Mouse (Mus musculus): ENCODE results near the gene Lypd1.
A peak's percentile ranks its signal among the peaks of the same experiment; 100 is the strongest.

Gene Lypd1

GRCm38 (mm10) chr1:125912601-125913600 lies at the start of gene Lypd1:
Gene Lypd1 (minus strand): TSS chr1:125913101.
- peak; percentile 7 for DNase-seq (ENCODE audit: low read depth, low spot score)

GRCm38 (mm10) chr1:125951026-125951425 lies 38.1 kb upstream of the Lypd1 start:
- no peak for DNase-seq (ENCODE audit: low read depth, low spot score)

DNA sequence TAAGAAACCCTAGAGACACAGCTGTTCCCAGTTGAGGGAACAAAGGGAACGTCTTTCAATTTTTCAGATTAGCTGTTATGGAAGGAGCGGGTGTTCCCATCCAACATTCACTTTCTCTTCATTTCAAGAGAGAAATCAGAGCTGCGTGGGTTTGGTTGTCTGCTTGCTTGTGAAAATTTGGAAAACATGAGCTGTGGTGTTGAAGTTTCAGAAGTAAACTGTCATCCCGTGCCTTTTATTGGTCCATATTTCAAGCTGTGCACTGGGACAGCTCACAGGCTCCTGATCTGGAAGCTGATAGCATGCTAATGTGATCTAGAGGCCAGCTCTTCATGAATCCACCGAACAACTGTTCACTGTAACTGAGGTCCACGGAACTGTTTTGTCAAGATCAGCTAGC lies 36.2 kb upstream of the Lypd1 start:
- no peak for DNase-seq (ENCODE audit: low read depth, low spot score)

- DNase-seq (ENCODE audit: low read depth, low spot score) = no peak
Observed at GRCm38 (mm10) chr1:125945136-125945535, 32.2 kb upstream of the Lypd1 start.

DNA sequence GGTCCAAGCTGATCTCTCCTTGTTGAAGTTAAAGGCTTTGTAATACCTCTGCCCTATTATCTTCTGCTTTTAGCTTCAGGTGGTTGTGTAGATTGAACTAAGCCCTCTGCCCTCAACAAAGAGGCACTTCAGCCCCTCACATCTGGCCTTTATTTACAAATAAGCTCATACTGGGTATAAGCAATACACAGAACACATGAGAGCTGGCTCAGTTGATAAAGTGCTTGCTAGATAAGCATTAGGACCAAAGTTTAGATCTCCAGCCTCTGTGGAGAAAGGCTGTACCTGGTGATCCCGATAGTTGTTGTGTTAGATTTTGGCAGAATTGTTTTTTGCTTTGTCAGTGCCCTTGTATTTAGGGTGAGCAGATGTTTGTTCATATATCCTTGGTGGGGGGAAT lies 30.4 kb upstream of the Lypd1 start:
- DNase-seq (ENCODE audit: low read depth, low spot score) = no peak

DNA sequence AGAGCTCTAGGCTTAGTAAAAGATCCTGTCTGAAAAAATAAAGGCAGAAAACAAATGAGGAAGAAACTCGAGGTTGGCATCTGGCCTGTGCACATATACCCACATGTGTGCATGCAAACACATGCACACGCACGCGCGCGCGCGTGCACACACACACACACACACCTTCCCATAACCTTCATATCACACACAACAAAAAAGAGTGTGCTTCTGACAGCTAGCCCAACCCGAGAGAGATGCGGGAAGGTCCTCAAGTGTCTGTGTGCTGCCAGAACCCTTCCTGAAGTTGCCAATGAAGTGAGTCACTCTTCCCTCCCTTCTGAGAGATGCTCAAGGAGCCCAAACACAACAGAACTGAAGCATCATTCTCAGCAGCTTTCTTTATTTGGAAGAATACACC lies 12.6 kb upstream of the Lypd1 start:
- no peak for DNase-seq (ENCODE audit: low read depth, low spot score)

GRCm38 (mm10) chr1:125923062-125923461 lies 10.2 kb upstream of the Lypd1 start:
- DNase-seq (ENCODE audit: low read depth, low spot score) = no peak

- no peak for DNase-seq (ENCODE audit: low read depth, low spot score)
Observed at GRCm38 (mm10) chr1:125920696-125921095, 7.8 kb upstream of the Lypd1 start.

- DNase-seq (ENCODE audit: low read depth, low spot score) = peak; percentile 89
Observed at GRCm38 (mm10) chr1:125911901-125912445, 928 bp downstream of the Lypd1 start.

- peak; percentile 71 for DNase-seq (ENCODE audit: low read depth, low spot score)
Observed at GRCm38 (mm10) chr1:125911337-125911900, 1.5 kb downstream of the Lypd1 start.

DNA sequence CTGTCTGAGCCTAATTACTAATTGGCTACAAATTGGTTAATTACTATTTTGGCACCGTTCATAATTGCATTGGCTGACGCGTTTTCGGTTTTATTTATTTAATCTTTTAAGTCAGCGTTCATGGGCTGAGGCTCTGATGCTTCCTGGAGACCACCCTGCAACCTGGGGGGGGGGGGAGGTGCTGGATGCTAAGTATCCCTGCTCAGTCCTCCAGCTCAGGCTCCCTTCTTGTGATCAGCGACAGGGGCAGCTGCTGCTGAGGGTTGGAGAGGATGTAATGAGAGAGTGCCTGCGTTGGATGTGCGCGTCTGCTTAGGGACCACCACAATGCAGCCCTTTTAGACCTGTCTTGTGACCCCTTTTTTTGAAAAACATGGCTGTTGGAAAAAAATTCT lies 2.0 kb downstream of the Lypd1 start:
- no peak for DNase-seq (ENCODE audit: low read depth, low spot score)

DNA sequence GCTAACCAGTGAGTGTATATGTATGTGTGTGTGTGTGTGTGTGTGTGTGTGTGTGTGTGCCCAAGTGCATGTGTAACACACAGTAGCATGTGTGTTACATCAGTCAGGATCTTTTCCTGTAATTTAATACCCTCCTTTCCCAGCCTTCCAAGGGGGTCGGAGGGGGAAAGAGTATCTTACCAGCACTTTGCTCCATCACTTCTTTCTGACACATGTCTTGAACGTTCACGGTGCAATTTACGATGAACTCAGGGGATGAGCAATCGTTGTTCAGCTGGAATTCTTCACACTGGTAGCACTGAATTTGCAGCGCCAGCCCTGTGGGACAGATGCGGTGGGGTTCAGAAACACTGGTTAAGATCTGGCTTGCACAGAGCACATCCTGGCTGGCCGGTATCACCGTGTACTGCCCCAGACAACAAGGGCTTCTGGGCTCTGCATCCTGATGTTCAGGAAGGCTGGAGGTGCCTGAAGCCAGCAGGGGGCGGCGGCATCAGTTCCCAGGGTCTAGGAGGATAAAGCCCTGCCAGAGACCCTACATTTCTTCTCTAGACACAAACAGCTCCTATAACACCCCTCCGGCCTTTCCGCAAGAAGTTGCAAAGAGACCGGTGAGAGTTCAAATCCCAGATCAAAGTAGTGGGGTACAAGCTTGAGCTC lies 2.6 kb downstream of the Lypd1 start:
- peak; percentile 56 for DNase-seq (ENCODE audit: low read depth, low spot score)

DNA sequence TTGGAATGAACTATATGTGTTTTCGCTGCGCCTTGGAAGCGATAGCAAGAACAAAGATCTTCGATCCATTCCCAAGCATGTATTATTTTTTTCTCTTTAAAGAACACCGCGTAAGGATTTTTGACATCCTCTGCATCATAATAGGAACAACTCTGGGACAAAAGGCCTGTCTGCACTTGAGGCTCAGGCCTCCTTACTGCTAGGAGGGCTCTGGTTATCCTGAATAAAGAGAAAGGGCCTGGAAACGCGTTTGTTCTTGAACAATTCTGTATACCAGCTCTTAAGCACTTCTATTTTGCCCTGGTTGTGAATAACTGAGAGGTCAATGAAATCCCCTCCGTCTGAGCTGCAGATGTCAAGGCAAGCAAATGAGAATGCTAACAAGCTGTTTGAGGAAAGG lies 19.7 kb downstream of the Lypd1 start:
- DNase-seq (ENCODE audit: low read depth, low spot score) = peak; percentile 1

DNA sequence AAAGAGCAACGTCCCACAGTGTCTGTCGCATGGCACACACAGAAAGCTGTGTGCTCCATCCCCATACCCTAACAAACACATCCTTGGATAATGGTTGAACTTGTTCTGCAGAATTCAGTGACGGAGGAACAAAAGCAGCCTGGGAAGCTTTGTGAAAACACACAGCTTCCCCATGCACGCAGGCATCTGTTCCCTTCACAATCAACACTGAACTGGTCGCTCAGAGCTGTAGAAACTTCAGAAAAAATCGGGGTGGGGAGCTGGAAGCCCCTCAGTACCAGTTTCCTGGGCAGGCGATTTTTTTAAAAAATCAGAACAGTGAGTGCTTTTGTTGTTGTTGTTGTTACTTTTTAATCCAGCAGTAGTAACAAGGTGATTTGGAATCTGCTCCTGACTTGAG lies 42.8 kb downstream of the Lypd1 start:
- DNase-seq (ENCODE audit: low read depth, low spot score) = no peak

GRCm38 (mm10) chr1:125858631-125859030 lies 54.3 kb downstream of the Lypd1 start:
- no peak for DNase-seq (ENCODE audit: low read depth, low spot score)

GRCm38 (mm10) chr1:125854646-125855045 lies 58.3 kb downstream of the Lypd1 start:
- DNase-seq (ENCODE audit: low read depth, low spot score) = peak; percentile 69

DNA sequence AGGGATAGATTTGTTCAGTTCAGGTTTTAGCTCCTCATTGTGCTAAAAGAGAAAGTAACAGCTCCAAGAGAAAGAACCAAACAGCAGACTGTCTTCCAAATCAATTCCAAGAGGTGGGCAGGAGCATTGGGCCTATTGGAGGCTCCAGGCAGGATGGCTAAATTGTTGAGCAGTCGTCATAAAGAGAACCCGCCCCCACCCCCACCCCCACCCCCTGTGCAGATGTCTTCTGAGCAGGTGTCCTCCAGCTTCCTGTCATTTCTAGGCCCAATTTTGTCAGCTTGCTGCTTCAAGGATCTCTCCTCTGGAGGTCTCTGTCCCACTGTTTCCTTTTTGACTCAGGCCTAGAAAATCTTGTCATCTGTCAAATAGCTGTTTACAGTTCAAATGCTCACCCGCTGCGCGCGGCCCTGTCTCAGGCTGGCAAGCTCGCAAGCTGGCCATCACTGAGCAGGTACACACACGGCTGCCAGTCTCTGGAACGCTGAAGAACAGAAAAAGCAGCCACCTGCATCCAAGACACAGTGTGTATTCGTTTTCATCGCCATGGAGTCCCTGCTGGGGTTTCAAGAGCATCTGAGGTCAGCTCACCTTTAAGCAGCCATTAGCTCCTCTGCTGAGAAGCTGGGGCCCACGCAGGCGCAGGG lies 73.0 kb downstream of the Lypd1 start:
- no peak for DNase-seq (ENCODE audit: low read depth, low spot score)

- no peak for DNase-seq (ENCODE audit: low read depth, low spot score)
Observed at GRCm38 (mm10) chr1:125837507-125837906, 75.4 kb downstream of the Lypd1 start.

- no peak for DNase-seq (ENCODE audit: low read depth, low spot score)
Observed at GRCm38 (mm10) chr1:125823611-125824010, 89.3 kb downstream of the Lypd1 start.

- no peak for DNase-seq (ENCODE audit: low read depth, low spot score)
Observed at GRCm38 (mm10) chr1:125821101-125821500, 91.8 kb downstream of the Lypd1 start.
